Mouse (Mus musculus) forebrain, embryonic 15.5 days (tissue): ENCODE measurements around the gene Clip2. TPM values are rescaled to one million over a fixed set of nuclear protein-coding genes. Genes with fewer than 3 reads are reported as not detected.

ENCODE experiments used
- ATAC-seq: fragments of 200-750 bp; cut with Nextera tagmentation; replicated peaks from 2 replicates; pipeline ENCODE4 v1.8.0; 2017; ENCODE audit warnings: mild to moderate bottlenecking, moderate TSS enrichment, moderate library complexity
- H3K27ac ChIP-seq: fragments of 300-500 bp; sonication (generic); replicated peaks from 2 replicates; pipeline ENCODE4 v1.5.1; 2015; ENCODE audit warnings: mild to moderate bottlenecking, inconsistent platforms
- H3K27me3 ChIP-seq: fragments of 300-500 bp; sonication (generic); 2 replicates; pipeline ENCODE4 v1.6.1; 2015; ENCODE audit warnings: inconsistent platforms
- H3K36me3 ChIP-seq: fragments of 300-500 bp; sonication (generic); 2 replicates; pipeline ENCODE4 v1.6.1; 2015; ENCODE audit warnings: mild to moderate bottlenecking, inconsistent platforms
- H3K4me1 ChIP-seq: fragments of 300-500 bp; sonication (generic); 2 replicates; pipeline ENCODE4 v1.6.1; 2015; ENCODE audit warnings: inconsistent platforms
- H3K4me2 ChIP-seq: fragments of 300-500 bp; sonication (generic); replicated peaks from 2 replicates; pipeline ENCODE4 v1.6.1; 2015; ENCODE audit warnings: mild to moderate bottlenecking, inconsistent platforms
- H3K4me3 ChIP-seq: fragments of 300-500 bp; sonication (generic); 2 replicates; pipeline ENCODE4 v1.5.1; 2015; ENCODE audit warnings: mild to moderate bottlenecking, inconsistent platforms
- H3K9ac ChIP-seq: fragments of 300-500 bp; sonication (generic); replicated peaks from 2 replicates; pipeline ENCODE4 v1.6.1; 2015; ENCODE audit warnings: mild to moderate bottlenecking, inconsistent platforms
- H3K9me3 ChIP-seq: fragments of 300-500 bp; sonication (generic); 2 replicates; pipeline ENCODE4 v1.6.1; 2016; ENCODE audit warnings: inconsistent platforms
- WGBS: fragments of 180-500 bp; shearing (Covaris S2); methylation state at CpG from one replicate; pipeline ENCODE4 v1.1.7; 2015; ENCODE audit warnings: mixed read lengths; 5-methylcytosine and 5-hydroxymethylcytosine counted together
- polyA plus RNA-seq: library from polyadenylated mRNA; unstranded; fragments of >200 nt; fragmentation: Nextera tagmentation; extraction: Ambion mirVana; gene quantifications from 2 replicates; pipeline ENCODE4 v1.2.1, GENCODE M21; 2015

Gene Clip2
- polyA plus RNA-seq, 1 experiment from 2014 or later: 14.7 TPM

DNA sequence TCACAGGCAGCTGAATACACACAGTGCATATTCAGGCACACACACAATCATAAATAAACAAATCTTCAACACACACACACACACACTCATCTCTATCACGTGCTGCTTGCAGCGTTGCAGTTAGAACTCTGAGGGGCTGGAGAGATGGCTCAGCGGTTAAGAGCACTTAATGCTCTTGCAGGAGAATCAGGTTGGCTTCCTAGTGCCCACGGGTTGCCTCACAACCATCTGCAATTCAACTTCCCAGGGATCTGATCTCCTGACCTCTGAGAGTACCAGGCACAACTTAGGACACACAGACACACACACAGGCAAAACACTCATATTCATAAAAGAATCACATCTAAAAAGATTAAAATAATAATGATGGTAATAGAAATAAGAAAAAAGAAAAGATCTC lies 56.4 kb downstream of the Clip2 start:
- Histone ChIP-seq H3K4me3 (no peak overlapping the region), H3K36me3 (peaks cover 85% of the 10 kb centered on the region), H3K4me2 (no peak overlapping the region), H3K9ac (no peak overlapping the region), H3K27me3 (no peaks in the 10 kb centered on the region), H3K27ac (no peak overlapping the region), H3K4me1 (no peaks in the 10 kb centered on the region), H3K9me3 (no peaks in the 10 kb centered on the region)
- 92% methylated on average over 4 of the region's 4 CpGs for whole genome bisulfite sequencing
- ATAC-seq: no peak

DNA sequence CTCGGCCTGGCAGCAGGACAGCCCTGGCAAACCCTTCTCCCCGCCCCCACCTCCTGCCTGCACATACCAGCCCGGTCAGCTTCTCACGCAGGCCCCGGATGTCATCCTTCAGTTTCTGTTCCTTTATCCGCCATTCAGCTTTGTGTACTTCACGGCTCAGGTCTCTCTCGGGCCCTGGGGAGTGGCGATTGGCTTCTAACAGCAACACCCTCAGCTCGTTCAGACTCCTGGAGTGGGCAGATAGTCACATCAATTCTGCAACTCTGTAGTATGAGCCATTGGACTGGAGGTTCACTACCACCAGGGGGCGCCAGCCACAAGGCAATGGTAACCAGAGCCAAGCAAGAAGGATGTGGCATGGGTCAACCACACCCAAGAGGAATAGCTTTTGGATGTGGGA lies 58.1 kb downstream of the Clip2 start:
- no peak overlapping the region for H3K4me3 ChIP-seq
- H3K4me1 ChIP-seq: no peaks in the 10 kb centered on the region
- H3K9ac ChIP-seq: no peak overlapping the region
- no peaks in the 10 kb centered on the region for H3K27me3 ChIP-seq
- H3K4me2 ChIP-seq: no peak overlapping the region
- peak; percentile 49 for ATAC-seq
- WGBS: 53% methylated on average over 11 of the region's 11 CpGs
- no peak overlapping the region for H3K27ac ChIP-seq
- no peaks in the 10 kb centered on the region for H3K9me3 ChIP-seq
- H3K36me3 ChIP-seq: peaks cover 88% of the 10 kb centered on the region

GRCm38 (mm10) chr5:134492956-134493355 lies 59.3 kb downstream of the Clip2 start:
- Histone ChIP-seq H3K27ac (no peak overlapping the region), H3K9ac (no peak overlapping the region), H3K4me3 (no peak overlapping the region), H3K4me1 (no peaks in the 10 kb centered on the region), H3K36me3 (peaks cover 84% of the 10 kb centered on the region), H3K9me3 (no peaks in the 10 kb centered on the region), H3K4me2 (no peak overlapping the region), H3K27me3 (no peaks in the 10 kb centered on the region)
- WGBS: 96% methylated on average over 4 of the region's 4 CpGs
- no peak for ATAC-seq

DNA sequence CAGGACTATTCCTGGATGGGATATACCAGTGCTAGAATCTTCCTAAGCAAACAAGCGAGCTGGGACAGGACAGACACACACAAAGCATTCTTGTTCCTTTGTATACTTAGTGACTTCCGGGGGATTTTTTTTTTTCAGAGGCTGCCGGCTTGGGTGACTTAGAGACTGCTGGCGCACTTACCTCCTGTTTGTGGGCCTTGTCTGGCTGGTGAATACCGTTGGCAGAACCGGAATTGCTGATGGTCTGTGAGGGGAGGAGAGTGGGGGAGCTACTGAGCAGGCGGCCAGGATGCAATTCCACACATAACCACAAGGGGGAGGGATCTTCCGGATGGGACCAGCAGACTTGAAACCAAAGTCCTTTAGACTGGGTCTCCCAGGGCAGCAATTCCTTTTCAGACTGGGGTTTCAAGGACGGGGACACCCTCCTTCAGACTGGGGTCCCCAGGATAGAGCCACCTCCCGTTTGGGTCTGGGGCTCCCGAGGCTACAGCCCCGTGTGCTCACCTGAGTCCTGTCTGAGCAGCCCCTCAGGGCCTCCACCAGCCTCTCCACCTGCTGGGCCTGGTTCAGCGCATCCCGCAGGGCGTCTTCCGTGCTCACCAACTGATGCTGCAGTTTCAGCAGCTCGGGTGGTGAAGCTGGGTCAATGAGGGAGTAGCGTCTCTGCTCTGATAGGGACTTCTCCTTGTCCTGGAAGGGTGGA lies 60.4 kb downstream of the Clip2 start:
- Histone ChIP-seq H3K9me3 (no peaks in the 10 kb centered on the region), H3K4me3 (no peak overlapping the region), H3K4me2 (no peak overlapping the region), H3K27me3 (no peaks in the 10 kb centered on the region), H3K9ac (no peak overlapping the region), H3K4me1 (no peaks in the 10 kb centered on the region), H3K27ac (peak overlapping the region; percentile 29; the same call in 1 of the 2 replicates), H3K36me3 (peaks cover 73% of the 10 kb centered on the region)
- ATAC-seq: peak; percentile 64
- 27% methylated on average over 18 of the region's 18 CpGs for WGBS

DNA sequence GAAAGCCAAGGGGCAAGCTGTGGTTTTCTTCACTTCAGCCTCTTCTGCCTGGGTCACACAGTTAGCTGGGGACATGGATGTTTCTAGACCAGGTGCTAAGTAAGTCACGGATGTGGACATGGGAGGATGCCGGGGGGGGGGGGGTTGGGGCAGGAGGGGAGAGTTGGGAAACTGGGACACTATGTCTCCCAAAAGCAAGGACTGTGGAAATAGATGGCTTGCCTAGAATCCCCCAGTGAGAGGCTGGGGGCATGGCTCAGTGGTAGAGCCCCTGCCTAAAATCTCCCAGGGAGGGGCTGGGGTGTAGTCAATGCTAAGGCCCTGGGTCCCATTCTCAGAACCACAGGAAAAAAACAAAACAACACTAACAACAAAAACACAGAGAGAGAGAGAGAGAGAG lies 61.0 kb downstream of the Clip2 start:
- H3K4me3 ChIP-seq: no peak overlapping the region
- H3K4me1 ChIP-seq: no peaks in the 10 kb centered on the region
- ATAC-seq: no peak
- no peaks in the 10 kb centered on the region for H3K9me3 ChIP-seq
- WGBS: 80% methylated on average over 2 of the region's 2 CpGs
- H3K9ac ChIP-seq: no peak overlapping the region
- peaks cover 67% of the 10 kb centered on the region for H3K36me3 ChIP-seq
- H3K27ac ChIP-seq: no peak overlapping the region
- H3K27me3 ChIP-seq: no peaks in the 10 kb centered on the region
- H3K4me2 ChIP-seq: no peak overlapping the region

- Histone ChIP-seq H3K9ac (no peak overlapping the region), H3K4me1 (no peaks in the 10 kb centered on the region), H3K27ac (no peak overlapping the region), H3K27me3 (no peaks in the 10 kb centered on the region), H3K4me3 (no peak overlapping the region), H3K36me3 (peaks cover 59% of the 10 kb centered on the region), H3K4me2 (no peak overlapping the region), H3K9me3 (no peaks in the 10 kb centered on the region)
- ATAC-seq: no peak
- 87% methylated on average over 12 of the region's 12 CpGs for WGBS
These were observed 61.8 kb downstream of the Clip2 start for GRCm38 (mm10) chr5:134490465-134490864.

- ATAC-seq: no peak
- H3K27ac ChIP-seq: no peak overlapping the region
- H3K4me2 ChIP-seq: no peak overlapping the region
- no peak overlapping the region for H3K4me3 ChIP-seq
- 24% methylated on average over 9 of the region's 9 CpGs for WGBS
- peaks cover 52% of the 10 kb centered on the region for H3K36me3 ChIP-seq
- no peak overlapping the region for H3K9ac ChIP-seq
- no peaks in the 10 kb centered on the region for H3K9me3 ChIP-seq
- no peaks in the 10 kb centered on the region for H3K4me1 ChIP-seq
- no peaks in the 10 kb centered on the region for H3K27me3 ChIP-seq
These were observed 62.7 kb downstream of the Clip2 start for GRCm38 (mm10) chr5:134489583-134489982.

GRCm38 (mm10) chr5:134488596-134488995 lies 63.6 kb downstream of the Clip2 start:
- H3K4me1 ChIP-seq: no peaks in the 10 kb centered on the region
- H3K27me3 ChIP-seq: no peaks in the 10 kb centered on the region
- no peaks in the 10 kb centered on the region for H3K9me3 ChIP-seq
- H3K27ac ChIP-seq: no peak overlapping the region
- ATAC-seq: no peak
- H3K4me2 ChIP-seq: no peak overlapping the region
- no peak overlapping the region for H3K4me3 ChIP-seq
- peaks cover 46% of the 10 kb centered on the region for H3K36me3 ChIP-seq
- WGBS: 95% methylated on average over 4 of the region's 4 CpGs
- H3K9ac ChIP-seq: no peak overlapping the region

- no peak for ATAC-seq
- WGBS: 79% methylated on average over 10 of the region's 10 CpGs
- Histone ChIP-seq H3K36me3 (peaks cover 40% of the 10 kb centered on the region), H3K4me2 (no peak overlapping the region), H3K9ac (no peak overlapping the region), H3K27me3 (no peaks in the 10 kb centered on the region), H3K4me1 (no peaks in the 10 kb centered on the region), H3K9me3 (no peaks in the 10 kb centered on the region), H3K27ac (no peak overlapping the region), H3K4me3 (no peak overlapping the region)
These were observed 64.2 kb downstream of the Clip2 start for GRCm38 (mm10) chr5:134488042-134488441.

DNA sequence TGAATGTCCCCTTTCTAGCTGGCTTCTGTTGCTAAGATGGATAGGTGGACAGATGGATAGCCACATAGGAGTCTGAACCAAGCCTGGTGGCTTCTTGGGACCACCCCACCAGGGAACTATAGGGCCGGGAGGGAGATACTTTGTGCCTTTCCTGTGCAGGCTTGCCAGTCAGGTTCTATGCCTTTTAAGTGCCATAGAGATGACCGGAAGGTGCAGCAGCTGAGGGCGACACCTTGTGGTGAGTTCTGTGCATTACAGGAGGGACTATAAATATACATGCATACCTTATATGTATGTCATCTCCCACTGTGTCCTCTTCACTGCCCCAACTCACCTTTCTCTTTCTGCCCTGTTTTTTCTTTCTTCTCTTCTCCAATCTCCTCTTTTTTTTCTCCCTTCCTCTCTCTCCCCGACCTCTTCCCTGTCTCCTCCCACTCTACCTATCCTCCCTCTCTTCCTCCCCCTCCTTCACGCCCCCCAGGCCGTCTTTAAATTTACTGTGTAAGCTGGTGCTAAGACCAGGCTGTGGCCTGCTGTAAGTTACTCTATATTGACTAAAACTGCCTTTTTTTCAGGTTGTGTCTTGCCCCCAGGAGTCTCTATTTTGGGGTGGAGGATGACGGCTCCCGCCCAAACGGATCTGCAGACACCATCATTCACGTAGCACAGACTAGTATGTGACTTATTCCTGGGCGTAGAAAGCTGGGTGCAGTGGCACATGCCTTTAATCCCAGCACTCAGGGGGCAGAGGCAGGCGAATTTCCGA lies 66.2 kb downstream of the Clip2 start:
- peak; percentile 75 for ATAC-seq
- 63% methylated on average over 13 of the region's 13 CpGs for WGBS
- no peak overlapping the region for H3K4me3 ChIP-seq
- no peak overlapping the region for H3K27ac ChIP-seq
- no peaks in the 10 kb centered on the region for H3K4me1 ChIP-seq
- no peak overlapping the region for H3K9ac ChIP-seq
- H3K27me3 ChIP-seq: no peaks in the 10 kb centered on the region
- no peaks in the 10 kb centered on the region for H3K9me3 ChIP-seq
- no peak overlapping the region for H3K4me2 ChIP-seq
- peaks cover 26% of the 10 kb centered on the region for H3K36me3 ChIP-seq

DNA sequence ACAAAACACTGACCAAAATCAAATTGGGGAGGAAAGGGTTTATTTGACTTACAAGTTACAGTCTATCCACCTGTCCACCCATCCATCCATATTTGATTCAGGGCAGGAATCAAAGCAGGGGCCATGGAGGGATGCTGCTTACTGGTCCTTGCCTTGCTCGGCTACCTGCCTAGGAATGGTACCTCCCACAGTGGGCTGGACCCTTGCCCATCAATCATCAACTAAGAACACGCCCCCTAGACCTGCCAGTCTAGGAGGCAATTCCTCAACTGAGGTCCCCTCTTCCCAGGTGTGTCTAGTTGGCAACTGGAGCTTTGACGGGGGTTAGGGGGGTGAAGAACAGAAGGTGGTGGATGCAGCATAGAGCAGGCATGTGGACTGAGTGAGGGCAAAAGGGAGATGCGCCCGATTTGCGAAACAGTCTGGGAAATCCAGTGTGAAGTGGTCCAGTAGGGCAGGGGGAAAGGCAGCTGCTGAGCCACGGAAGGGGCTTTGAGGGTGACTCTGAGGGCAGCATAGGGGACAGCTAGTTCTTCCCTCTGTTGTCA lies 67.0 kb downstream of the Clip2 start:
- Histone ChIP-seq H3K36me3 (peaks cover 18% of the 10 kb centered on the region), H3K4me1 (no peaks in the 10 kb centered on the region), H3K9me3 (no peaks in the 10 kb centered on the region), H3K9ac (no peak overlapping the region), H3K27me3 (no peaks in the 10 kb centered on the region), H3K27ac (no peak overlapping the region), H3K4me2 (no peak overlapping the region), H3K4me3 (no peak overlapping the region)
- 85% methylated on average over 7 of the region's 7 CpGs for WGBS
- ATAC-seq: peak; percentile 24; the same call in 1 of the 2 replicates

DNA sequence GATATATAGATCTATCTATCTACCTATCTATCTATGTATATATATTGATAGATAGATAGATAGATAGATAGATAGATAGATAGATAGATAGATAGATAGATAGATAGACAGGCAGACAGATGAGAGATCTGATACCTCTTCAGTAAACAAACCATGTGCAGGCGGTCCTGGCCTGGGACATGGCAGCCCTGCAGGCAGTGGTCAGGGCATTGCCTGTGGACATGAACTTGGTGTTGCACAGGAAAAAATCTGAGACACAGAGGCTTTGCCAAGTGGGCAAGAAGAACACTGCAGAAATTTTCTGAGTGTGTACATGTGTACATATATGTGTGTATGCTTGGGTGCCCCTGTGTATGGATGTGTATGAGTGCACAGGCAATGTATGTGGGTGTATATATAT lies 68.9 kb downstream of the Clip2 start:
- Histone ChIP-seq H3K4me2 (no peak overlapping the region), H3K36me3 (no peaks in the 10 kb centered on the region), H3K9me3 (no peaks in the 10 kb centered on the region), H3K27ac (no peak overlapping the region), H3K4me3 (no peak overlapping the region), H3K9ac (no peak overlapping the region), H3K27me3 (no peaks in the 10 kb centered on the region), H3K4me1 (no peaks in the 10 kb centered on the region)
- ATAC-seq: no peak
- WGBS: 88% methylated on average over 1 of the region's 1 CpGs
